ENCODE assay signal across 23 mouse cellular contexts in the genomic region with DNA sequence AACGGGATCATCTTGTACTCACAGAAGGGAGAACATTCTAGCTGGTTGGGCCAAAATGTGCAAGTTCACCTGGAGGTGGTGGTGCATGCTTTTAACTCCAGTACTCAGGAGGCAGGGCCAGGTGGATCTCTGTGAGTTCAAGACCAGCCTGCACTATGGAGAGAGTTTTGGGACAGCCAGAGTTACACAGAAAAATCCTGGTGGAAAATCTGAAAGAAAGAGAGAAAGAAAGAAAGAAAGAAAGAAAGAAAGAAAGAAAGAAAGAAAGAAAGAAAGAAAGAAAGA. TPM values are rescaled to one million over a fixed set of nuclear protein-coding genes. Genes with fewer than 3 reads are reported as not detected.
"Had no signal": no experiment of that assay in that cellular context is flagged by ENCODE, and none has a peak within 500 bp of the region (broad histone marks: within the 10 kb centered on the region; RNA-seq: fewer than 3 reads in every experiment).

No protein-coding gene starts in this region.

- H3K27ac ChIP-seq: embryonic facial prominence, embryonic 10.5 days; embryonic facial prominence, embryonic 12.5 days; embryonic facial prominence, embryonic 13.5 days; forebrain, embryonic 10.5 days; forebrain, embryonic 12.5 days; forebrain, embryonic 13.5 days; forebrain, embryonic 15.5 days had no signal

- H3K36me3 ChIP-seq: embryonic facial prominence, embryonic 10.5 days; embryonic facial prominence, embryonic 12.5 days; embryonic facial prominence, embryonic 13.5 days; embryonic facial prominence, embryonic 15.5 days; forebrain, embryonic 10.5 days; forebrain, embryonic 12.5 days; forebrain, embryonic 15.5 days had no signal

- DNase-seq: gastrocnemius, postnatal 10 days had no signal

- H3K4me3 ChIP-seq: erythroblast, embryonic 14.5 days had no signal

RNA-seq across cellular contexts. Expression of gene Thy1, which starts 0.8 kb away (rescaled TPM):
- total RNA-seq: granulocyte monocyte progenitor cell, adult 5-6 weeks had no signal
- polyA plus RNA-seq: erythroblast, embryonic 14.5 days; forebrain, embryonic 10.5 days; forebrain, embryonic 11.5 days; forebrain, embryonic 12.5 days had no signal

RNA-seq across cellular contexts. Expression of gene Usp2, which starts 24.5 kb away (rescaled TPM):
- polyA plus RNA-seq: erythroblast, embryonic 14.5 days had no signal

RNA-seq across cellular contexts. Expression of gene Mfrp, which starts 59.2 kb away (rescaled TPM):
- total RNA-seq: common myeloid progenitor, adult 5-6 weeks; gastrocnemius, adult 18-20 months; gastrocnemius, adult 2 months; gastrocnemius, adult 8-10 months; gastrocnemius, postnatal 25 days; gastrocnemius, postnatal 36 days; gastrocnemius, postnatal 4 days; heart, adult 18-20 months had no signal
- polyA plus RNA-seq: embryonic facial prominence, embryonic 14.5 days; erythroblast, embryonic 14.5 days; forebrain, embryonic 11.5 days; forebrain, embryonic 14.5 days; forebrain, embryonic 16.5 days had no signal
